Mouse (Mus musculus): ENCODE results near the gene Gbx2. TPM values are rescaled to one million over a fixed set of nuclear protein-coding genes. Genes with fewer than 3 reads are reported as not detected.

The Gbx2 gene
- polyA plus RNA-seq, 1 experiment from 2014 or later = 0.28 TPM

- Histone ChIP-seq H3K27me3 (peaks cover 33% of the 10 kb centered on the region), H3K36me3 (no peaks in the 10 kb centered on the region), H3K4me3 (replicated peaks) (no peak overlapping the region), H3K9ac (no peak overlapping the region), H3K4me2 (replicated peaks) (0 out of 2 replicates have a peak overlapping the region, but pooled peaks have one; percentile 4), H3K27ac (replicated peaks) (no peak overlapping the region), H3K9me3 (replicated peaks) (no peaks in the 10 kb centered on the region), H3K4me1 (peaks cover 5% of the 10 kb centered on the region; the same call in 1 of the 2 replicates)
- ATAC-seq (ENCODE audit: insufficient number of reproducible peaks, low FRiP score, low TSS enrichment, low read depth) = no peak
- 16% methylated on average over 13 of the region's 13 CpGs for WGBS
Measured at GRCm38 (mm10) chr1:89962092-89962491, 31.1 kb upstream of the Gbx2 start.

GRCm38 (mm10) chr1:89959393-89959792, 28.4 kb upstream of the Gbx2 start:
- H3K4me2 ChIP-seq (replicated peaks) = no peak overlapping the region
- 68% methylated on average over 4 of the region's 4 CpGs for WGBS

GRCm38 (mm10) chr1:89943202-89943601, 12.2 kb upstream of the Gbx2 start:
- H3K27me3 ChIP-seq = peaks cover 90% of the 10 kb centered on the region
- no peak overlapping the region for H3K4me2 ChIP-seq (replicated peaks)
- WGBS = 3% methylated on average over 16 of the region's 16 CpGs
- H3K9ac ChIP-seq = no peak overlapping the region
- ATAC-seq (ENCODE audit: insufficient number of reproducible peaks, low FRiP score, low TSS enrichment, low read depth) = no peak
- H3K36me3 ChIP-seq = no peaks in the 10 kb centered on the region
- H3K4me3 ChIP-seq (replicated peaks) = no peak overlapping the region
- peaks cover 19% of the 10 kb centered on the region for H3K4me1 ChIP-seq
- H3K9me3 ChIP-seq (replicated peaks) = no peaks in the 10 kb centered on the region
- H3K27ac ChIP-seq (replicated peaks) = no peak overlapping the region

More at GRCm38 (mm10) chr1:89959393-89959792, 28.4 kb upstream of the Gbx2 start:
- H3K27ac ChIP-seq (replicated peaks) = no peak overlapping the region
- no peaks in the 10 kb centered on the region for H3K9me3 ChIP-seq (replicated peaks)
- H3K27me3 ChIP-seq = peaks cover 28% of the 10 kb centered on the region
- H3K36me3 ChIP-seq = no peaks in the 10 kb centered on the region
- no peak overlapping the region for H3K4me3 ChIP-seq (replicated peaks)
- no peak overlapping the region for H3K9ac ChIP-seq
- peaks cover 5% of the 10 kb centered on the region; the same call in 1 of the 2 replicates for H3K4me1 ChIP-seq
- ATAC-seq (ENCODE audit: insufficient number of reproducible peaks, low FRiP score, low TSS enrichment, low read depth) = no peak

- Histone ChIP-seq H3K27me3 (peaks cover 90% of the 10 kb centered on the region), H3K4me2 (replicated peaks) (peak overlapping the region; percentile 41), H3K9ac (no peak overlapping the region), H3K27ac (replicated peaks) (no peak overlapping the region), H3K9me3 (replicated peaks) (no peaks in the 10 kb centered on the region), H3K36me3 (no peaks in the 10 kb centered on the region), H3K4me3 (replicated peaks) (peak overlapping the region; percentile 24; the same call in 1 of the 2 replicates), H3K4me1 (peaks cover 19% of the 10 kb centered on the region)
- 5% methylated on average over 15 of the region's 15 CpGs for WGBS
- no peak for ATAC-seq (ENCODE audit: insufficient number of reproducible peaks, low FRiP score, low TSS enrichment, low read depth)
Measured at GRCm38 (mm10) chr1:89942395-89942976, 11.5 kb upstream of the Gbx2 start.

GRCm38 (mm10) chr1:89941701-89942381, 10.9 kb upstream of the Gbx2 start:
- H3K27ac ChIP-seq (replicated peaks) = no peak overlapping the region
- peak overlapping the region; percentile 41 for H3K4me2 ChIP-seq (replicated peaks)
- peak overlapping the region; percentile 24 for H3K4me3 ChIP-seq (replicated peaks)
- H3K27me3 ChIP-seq = peaks cover 92% of the 10 kb centered on the region
- peaks cover 19% of the 10 kb centered on the region for H3K4me1 ChIP-seq
- no peak for ATAC-seq (ENCODE audit: insufficient number of reproducible peaks, low FRiP score, low TSS enrichment, low read depth)
- no peaks in the 10 kb centered on the region for H3K36me3 ChIP-seq
- H3K9ac ChIP-seq = no peak overlapping the region
- 2% methylated on average over 40 of the region's 40 CpGs for WGBS
- no peaks in the 10 kb centered on the region for H3K9me3 ChIP-seq (replicated peaks)

- H3K27ac ChIP-seq (replicated peaks) = no peak overlapping the region
- ATAC-seq (ENCODE audit: insufficient number of reproducible peaks, low FRiP score, low TSS enrichment, low read depth) = no peak
- H3K4me3 ChIP-seq (replicated peaks) = no peak overlapping the region
- peaks cover 19% of the 10 kb centered on the region for H3K4me1 ChIP-seq
- H3K27me3 ChIP-seq = peaks cover 96% of the 10 kb centered on the region
- H3K9ac ChIP-seq = no peak overlapping the region
- no peaks in the 10 kb centered on the region for H3K36me3 ChIP-seq
- no peaks in the 10 kb centered on the region for H3K9me3 ChIP-seq (replicated peaks)
- WGBS = 11% methylated on average over 15 of the region's 15 CpGs
- H3K4me2 ChIP-seq (replicated peaks) = no peak overlapping the region
Measured at GRCm38 (mm10) chr1:89940961-89941524, 10.1 kb upstream of the Gbx2 start.

GRCm38 (mm10) chr1:89939981-89940726, 9.2 kb upstream of the Gbx2 start:
- peaks cover 23% of the 10 kb centered on the region for H3K4me1 ChIP-seq

GRCm38 (mm10) chr1:89939596-89939960, 8.6 kb upstream of the Gbx2 start:
- H3K36me3 ChIP-seq = no peaks in the 10 kb centered on the region
- H3K4me3 ChIP-seq (replicated peaks) = no peak overlapping the region
- no peak overlapping the region for H3K4me2 ChIP-seq (replicated peaks)
- no peak overlapping the region for H3K9ac ChIP-seq
- no peaks in the 10 kb centered on the region for H3K9me3 ChIP-seq (replicated peaks)
- H3K4me1 ChIP-seq = peaks cover 23% of the 10 kb centered on the region
- 22% methylated on average over 16 of the region's 16 CpGs for WGBS
- H3K27me3 ChIP-seq = peaks cover 97% of the 10 kb centered on the region
- no peak for ATAC-seq (ENCODE audit: insufficient number of reproducible peaks, low FRiP score, low TSS enrichment, low read depth)
- H3K27ac ChIP-seq (replicated peaks) = no peak overlapping the region

More at GRCm38 (mm10) chr1:89939981-89940726, 9.2 kb upstream of the Gbx2 start:
- no peak overlapping the region for H3K9ac ChIP-seq
- peak overlapping the region; percentile 8; the same call in 1 of the 2 replicates for H3K4me3 ChIP-seq (replicated peaks)
- no peaks in the 10 kb centered on the region for H3K9me3 ChIP-seq (replicated peaks)
- H3K27ac ChIP-seq (replicated peaks) = no peak overlapping the region
- peak overlapping the region; percentile 38 for H3K4me2 ChIP-seq (replicated peaks)
- H3K36me3 ChIP-seq = no peaks in the 10 kb centered on the region
- 4% methylated on average over 34 of the region's 34 CpGs for whole genome bisulfite sequencing
- ATAC-seq (ENCODE audit: insufficient number of reproducible peaks, low FRiP score, low TSS enrichment, low read depth) = no peak
- H3K27me3 ChIP-seq = peaks cover 96% of the 10 kb centered on the region

- H3K4me1 ChIP-seq = peaks cover 28% of the 10 kb centered on the region
- no peaks in the 10 kb centered on the region for H3K36me3 ChIP-seq
- no peak overlapping the region for H3K4me3 ChIP-seq (replicated peaks)
- H3K9me3 ChIP-seq (replicated peaks) = no peaks in the 10 kb centered on the region
- H3K27me3 ChIP-seq = peaks cover 97% of the 10 kb centered on the region
- H3K27ac ChIP-seq (replicated peaks) = no peak overlapping the region
- 21% methylated on average over 16 of the region's 16 CpGs for WGBS
- no peak overlapping the region for H3K4me2 ChIP-seq (replicated peaks)
- no peak overlapping the region for H3K9ac ChIP-seq
- no peak for ATAC-seq (ENCODE audit: insufficient number of reproducible peaks, low FRiP score, low TSS enrichment, low read depth)
Measured at GRCm38 (mm10) chr1:89938884-89939595, 8.1 kb upstream of the Gbx2 start.

- H3K4me1 ChIP-seq = peaks cover 32% of the 10 kb centered on the region
- H3K36me3 ChIP-seq = no peaks in the 10 kb centered on the region
- H3K4me2 ChIP-seq (replicated peaks) = no peak overlapping the region
- peaks cover 97% of the 10 kb centered on the region for H3K27me3 ChIP-seq
- 3% methylated on average over 29 of the region's 29 CpGs for WGBS
- H3K9ac ChIP-seq = no peak overlapping the region
- H3K9me3 ChIP-seq (replicated peaks) = no peaks in the 10 kb centered on the region
- no peak for ATAC-seq (ENCODE audit: insufficient number of reproducible peaks, low FRiP score, low TSS enrichment, low read depth)
- H3K27ac ChIP-seq (replicated peaks) = no peak overlapping the region
- no peak overlapping the region for H3K4me3 ChIP-seq (replicated peaks)
Measured at GRCm38 (mm10) chr1:89935493-89936348, 4.7 kb upstream of the Gbx2 start.

All from embryonic facial prominence, embryonic 15.5 days (tissue).